Mouse (Mus musculus): Measurements from ENCODE around the gene Tpcn1. TPM values are rescaled to one million over a fixed set of nuclear protein-coding genes. Genes with fewer than 3 reads are reported as not detected.

Tpcn1 gene
- polyA plus RNA-seq, 1 experiment: 121 TPM

- Histone ChIP-seq H3K4me3 (ENCODE audit: insufficient read depth, low read length) (peak overlapping the region; percentile 35), H3K27ac (ENCODE audit: insufficient read depth, low read depth, low read length) (peak overlapping the region; percentile 91), H3K4me1 (ENCODE audit: control insufficient read depth, insufficient read depth, low read length) (peaks cover 51% of the 10 kb centered on the region)
- TF ChIP-seq CTCF (IDR thresholded peaks at IDR 0.05; ENCODE audit: low read depth, low read length): no peak
- TF ChIP-seq POLR2A (IDR thresholded peaks at IDR 0.05; ENCODE audit: borderline replicate concordance, low read depth, low read length): no peak
These were observed 70.9 kb downstream of the Tpcn1 start for GRCm38 (mm10) chr5:120517552-120517951.

GRCm38 (mm10) chr5:120516221-120516984 is 72.1 kb downstream of the Tpcn1 start:
- Histone ChIP-seq H3K27ac (ENCODE audit: insufficient read depth, low read depth, low read length) (peak overlapping the region; percentile 91), H3K4me1 (ENCODE audit: control insufficient read depth, insufficient read depth, low read length) (peaks cover 53% of the 10 kb centered on the region), H3K4me3 (ENCODE audit: insufficient read depth, low read length) (peak overlapping the region; percentile 35)
- TF ChIP-seq CTCF (IDR thresholded peaks at IDR 0.05; ENCODE audit: low read depth, low read length) (no peak), POLR2A (IDR thresholded peaks at IDR 0.05; ENCODE audit: borderline replicate concordance, low read depth, low read length) (0 out of 2 replicates have a peak, but pooled peaks have one; percentile 55)

GRCm38 (mm10) chr5:120515451-120515850 is 73.0 kb downstream of the Tpcn1 start:
- TF ChIP-seq POLR2A (IDR thresholded peaks at IDR 0.05; ENCODE audit: borderline replicate concordance, low read depth, low read length): no peak
- TF ChIP-seq CTCF (IDR thresholded peaks at IDR 0.05; ENCODE audit: low read depth, low read length): no peak
- peak overlapping the region; percentile 91 for H3K27ac ChIP-seq (ENCODE audit: insufficient read depth, low read depth, low read length)

GRCm38 (mm10) chr5:120514754-120515153 is 73.7 kb downstream of the Tpcn1 start:
- H3K27ac ChIP-seq (ENCODE audit: insufficient read depth, low read depth, low read length): peak overlapping the region; percentile 91
- TF ChIP-seq CTCF (IDR thresholded peaks at IDR 0.05; ENCODE audit: low read depth, low read length): no peak

More at GRCm38 (mm10) chr5:120515451-120515850, 73.0 kb downstream of the Tpcn1 start:
- no peak overlapping the region for H3K4me3 ChIP-seq (ENCODE audit: insufficient read depth, low read length)
- H3K4me1 ChIP-seq (ENCODE audit: control insufficient read depth, insufficient read depth, low read length): peaks cover 55% of the 10 kb centered on the region

GRCm38 (mm10) chr5:120514031-120514677 is 74.3 kb downstream of the Tpcn1 start:
- Histone ChIP-seq H3K4me1 (ENCODE audit: control insufficient read depth, insufficient read depth, low read length) (peaks cover 55% of the 10 kb centered on the region), H3K4me3 (ENCODE audit: insufficient read depth, low read length) (peak overlapping the region; percentile 4), H3K27ac (ENCODE audit: insufficient read depth, low read depth, low read length) (peak overlapping the region; percentile 91)
- TF ChIP-seq POLR2A (IDR thresholded peaks at IDR 0.05; ENCODE audit: borderline replicate concordance, low read depth, low read length) (no peak), CTCF (IDR thresholded peaks at IDR 0.05; ENCODE audit: low read depth, low read length) (no peak)

More at GRCm38 (mm10) chr5:120514754-120515153, 73.7 kb downstream of the Tpcn1 start:
- H3K4me1 ChIP-seq (ENCODE audit: control insufficient read depth, insufficient read depth, low read length): peaks cover 55% of the 10 kb centered on the region
- peak overlapping the region; percentile 4 for H3K4me3 ChIP-seq (ENCODE audit: insufficient read depth, low read length)

GRCm38 (mm10) chr5:120512911-120513555 is 75.4 kb downstream of the Tpcn1 start:
- H3K4me1 ChIP-seq (ENCODE audit: control insufficient read depth, insufficient read depth, low read length): peaks cover 58% of the 10 kb centered on the region
- TF ChIP-seq POLR2A (IDR thresholded peaks at IDR 0.05; ENCODE audit: borderline replicate concordance, low read depth, low read length): no peak
- TF ChIP-seq CTCF (IDR thresholded peaks at IDR 0.05; ENCODE audit: low read depth, low read length): no peak

GRCm38 (mm10) chr5:120511643-120512220 is 76.7 kb downstream of the Tpcn1 start:
- H3K27ac ChIP-seq (ENCODE audit: insufficient read depth, low read depth, low read length): peak overlapping the region; percentile 88
- no peak for TF ChIP-seq CTCF (IDR thresholded peaks at IDR 0.05; ENCODE audit: low read depth, low read length)
- TF ChIP-seq POLR2A (IDR thresholded peaks at IDR 0.05; ENCODE audit: borderline replicate concordance, low read depth, low read length): no peak
- H3K4me1 ChIP-seq (ENCODE audit: control insufficient read depth, insufficient read depth, low read length): peaks cover 49% of the 10 kb centered on the region
- peak overlapping the region; percentile 90 for H3K4me3 ChIP-seq (ENCODE audit: insufficient read depth, low read length)

More at GRCm38 (mm10) chr5:120512911-120513555, 75.4 kb downstream of the Tpcn1 start:
- no peak overlapping the region for H3K4me3 ChIP-seq (ENCODE audit: insufficient read depth, low read length)
- H3K27ac ChIP-seq (ENCODE audit: insufficient read depth, low read depth, low read length): no peak overlapping the region

GRCm38 (mm10) chr5:120510982-120511642 is 77.4 kb downstream of the Tpcn1 start, which contains the start of gene Slc8b1:
TSS of gene Slc8b1 (plus strand) at chr5:120511168.
- no peak for TF ChIP-seq CTCF (IDR thresholded peaks at IDR 0.05; ENCODE audit: low read depth, low read length)
- no peak for TF ChIP-seq POLR2A (IDR thresholded peaks at IDR 0.05; ENCODE audit: borderline replicate concordance, low read depth, low read length)
- peaks cover 45% of the 10 kb centered on the region for H3K4me1 ChIP-seq (ENCODE audit: control insufficient read depth, insufficient read depth, low read length)
- peak within 1 kb of the TSS; percentile 88 for H3K27ac ChIP-seq (ENCODE audit: insufficient read depth, low read depth, low read length)
- peak within 1 kb of the TSS; percentile 90 for H3K4me3 ChIP-seq (ENCODE audit: insufficient read depth, low read length)

GRCm38 (mm10) chr5:120507311-120507710 is 81.2 kb downstream of the Tpcn1 start:
- H3K4me1 ChIP-seq (ENCODE audit: control insufficient read depth, insufficient read depth, low read length): peaks cover 12% of the 10 kb centered on the region
- H3K4me3 ChIP-seq (ENCODE audit: insufficient read depth, low read length): no peak overlapping the region
- H3K27ac ChIP-seq (ENCODE audit: insufficient read depth, low read depth, low read length): no peak overlapping the region
- no peak for TF ChIP-seq CTCF (IDR thresholded peaks at IDR 0.05; ENCODE audit: low read depth, low read length)
- TF ChIP-seq POLR2A (IDR thresholded peaks at IDR 0.05; ENCODE audit: borderline replicate concordance, low read depth, low read length): no peak
